Mouse (Mus musculus): ENCODE results near the gene Lbx2. TPM values are rescaled to one million over a fixed set of nuclear protein-coding genes. Genes with fewer than 3 reads are reported as not detected.

Lbx2 gene
- total RNA-seq, 2 experiments from 2014 or later = not detected

DNA sequence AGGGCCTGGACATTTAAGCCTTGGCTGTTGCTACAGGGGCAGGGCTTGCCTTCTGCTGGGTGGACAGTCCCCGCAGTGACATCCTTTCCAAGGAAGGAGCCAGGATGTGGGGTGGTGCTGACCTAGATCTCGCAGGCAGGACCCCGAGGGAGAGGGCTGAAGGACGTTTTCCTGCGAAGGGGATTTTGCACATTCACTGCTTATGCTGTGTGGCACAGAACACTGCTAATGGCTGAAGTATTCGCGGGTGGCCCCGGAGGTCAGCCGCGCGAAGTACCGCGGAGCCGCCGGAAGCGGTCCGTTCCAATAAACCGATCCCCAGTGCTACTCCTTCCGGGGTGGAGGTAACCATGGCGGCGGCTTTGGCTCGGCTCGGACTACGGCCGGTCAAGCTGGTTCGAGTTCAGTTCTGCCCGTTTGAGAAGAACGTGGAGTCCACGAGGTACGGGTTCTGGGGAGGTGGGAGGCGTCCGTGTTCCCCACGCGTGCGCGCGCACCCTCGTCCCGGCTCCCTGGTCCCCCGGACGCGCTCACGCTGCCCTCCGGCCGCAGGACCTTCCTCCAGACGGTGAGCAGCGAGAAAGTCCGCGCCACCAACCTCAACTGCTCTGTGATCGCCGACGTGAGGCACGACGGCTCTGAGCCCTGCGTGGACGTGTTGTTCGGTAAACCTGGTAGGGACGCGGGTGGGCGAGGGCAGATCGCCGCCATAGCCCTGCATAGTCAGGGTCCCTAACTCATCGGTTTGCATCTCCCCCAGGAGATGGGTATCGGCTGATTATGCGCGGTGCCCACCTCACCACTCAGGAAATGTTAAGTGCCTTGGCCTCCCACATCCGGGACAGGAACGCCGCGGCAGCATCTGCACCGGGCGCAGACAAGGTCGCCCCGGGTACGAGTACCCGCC lies 22.8 kb downstream of the Lbx2 start, which contains the start of gene Mrpl53:
Mrpl53 (plus strand) TSS at position 279 of the 907 bp plus-strand sequence.
- peak; percentile 91 for ATAC-seq (ENCODE audit: poor library complexity, severe bottlenecking)

DNA sequence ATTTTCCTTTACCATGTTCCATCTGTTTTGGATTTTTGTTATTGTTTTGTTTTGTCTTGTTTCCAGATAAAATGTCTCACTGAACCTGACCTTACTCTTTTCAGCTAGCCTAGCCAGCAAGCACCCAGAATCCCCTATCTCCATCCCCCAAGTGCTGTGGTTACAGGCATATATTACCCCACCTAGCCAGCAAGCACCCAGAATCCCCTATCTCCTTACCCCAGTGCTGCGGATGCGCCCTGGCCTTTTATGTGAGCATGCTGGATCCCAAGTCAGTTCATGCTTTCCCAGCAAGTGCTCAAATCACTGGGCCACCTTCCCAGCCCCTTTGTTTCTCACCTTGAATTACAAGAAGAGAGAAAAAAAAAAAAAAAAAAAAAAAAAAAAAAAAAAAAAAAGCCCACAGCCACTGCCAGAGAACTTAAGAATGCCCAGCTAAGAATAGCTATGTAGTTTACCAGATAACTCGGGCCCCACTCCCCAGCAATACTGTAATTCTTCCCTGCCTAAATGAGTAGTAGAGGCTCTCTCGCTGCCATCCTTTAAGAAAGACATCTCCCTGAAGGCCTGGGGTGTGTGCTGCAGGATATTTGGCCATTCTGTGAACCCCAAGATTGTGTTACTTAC lies 25.5 kb downstream of the Lbx2 start:
- no peak for ATAC-seq (ENCODE audit: poor library complexity, severe bottlenecking)

DNA sequence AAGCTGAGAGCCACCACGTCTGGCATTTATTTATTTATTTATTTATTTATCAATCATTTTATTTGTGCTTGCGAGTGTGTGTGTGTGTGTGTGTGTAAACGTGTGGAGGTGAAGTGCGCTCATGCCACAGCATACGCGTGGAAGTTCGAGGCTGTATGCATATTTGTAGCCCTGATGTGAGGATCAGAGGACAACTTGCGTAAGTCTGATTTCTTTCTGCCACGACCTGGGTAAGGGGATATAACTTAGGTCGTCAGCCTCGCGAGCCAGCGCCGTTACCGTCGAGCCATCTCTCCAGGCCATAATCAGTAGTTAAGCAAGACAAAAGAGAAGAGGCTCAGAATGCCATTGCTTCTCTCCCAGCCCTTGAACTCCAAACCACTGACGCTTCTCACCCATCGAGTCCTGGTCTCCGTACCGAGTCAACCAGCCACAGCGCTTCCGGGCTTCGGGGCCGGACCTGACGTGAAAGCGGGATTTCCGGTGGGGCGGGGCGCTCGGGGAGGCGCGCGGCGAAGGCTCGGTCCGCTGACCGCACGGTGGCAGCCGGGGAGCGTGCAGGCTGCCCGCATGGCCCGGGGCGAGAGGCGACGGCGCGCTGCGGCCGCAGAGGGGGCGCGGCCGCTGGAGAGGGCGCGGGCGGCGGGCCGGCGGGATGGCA lies 29.0 kb downstream of the Lbx2 start, which contains the start of gene Mogs:
Mogs (plus strand) TSS at position 486 of the 661 bp plus-strand sequence.
- peak; percentile 98 for ATAC-seq (ENCODE audit: poor library complexity, severe bottlenecking)

DNA sequence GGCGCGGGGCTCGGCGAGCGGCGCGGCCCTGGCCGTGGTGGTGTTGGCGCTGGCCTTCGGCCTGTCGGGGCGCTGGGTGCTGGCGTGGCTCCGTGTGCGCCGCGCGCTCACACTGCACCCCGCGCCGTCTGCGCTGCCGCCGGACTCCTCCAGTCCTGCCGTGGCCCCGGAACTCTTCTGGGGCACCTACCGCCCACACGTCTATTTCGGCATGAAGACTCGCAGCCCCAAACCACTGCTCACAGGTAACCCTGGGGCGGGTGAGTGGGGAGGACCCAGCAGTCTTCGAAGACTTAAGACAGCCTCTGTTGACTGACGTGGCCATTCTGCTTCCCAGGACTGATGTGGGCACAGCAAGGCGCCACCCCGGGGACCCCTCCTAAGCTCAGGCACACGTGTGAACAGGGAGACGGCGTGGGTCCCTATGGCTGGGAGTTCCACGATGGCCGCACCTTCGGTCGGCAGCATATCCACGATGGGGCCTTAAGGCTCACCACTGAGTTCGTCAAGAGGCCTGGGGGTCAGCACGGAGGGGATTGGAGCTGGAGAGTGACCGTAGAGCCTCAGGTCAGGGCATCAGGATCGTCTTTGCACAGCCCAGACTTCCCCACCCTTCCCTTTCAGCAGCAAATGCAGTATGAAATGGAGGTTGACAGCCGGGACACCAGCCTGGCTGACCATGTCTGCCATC lies 29.7 kb downstream of the Lbx2 start:
- ATAC-seq (ENCODE audit: poor library complexity, severe bottlenecking) = peak; percentile 21

DNA sequence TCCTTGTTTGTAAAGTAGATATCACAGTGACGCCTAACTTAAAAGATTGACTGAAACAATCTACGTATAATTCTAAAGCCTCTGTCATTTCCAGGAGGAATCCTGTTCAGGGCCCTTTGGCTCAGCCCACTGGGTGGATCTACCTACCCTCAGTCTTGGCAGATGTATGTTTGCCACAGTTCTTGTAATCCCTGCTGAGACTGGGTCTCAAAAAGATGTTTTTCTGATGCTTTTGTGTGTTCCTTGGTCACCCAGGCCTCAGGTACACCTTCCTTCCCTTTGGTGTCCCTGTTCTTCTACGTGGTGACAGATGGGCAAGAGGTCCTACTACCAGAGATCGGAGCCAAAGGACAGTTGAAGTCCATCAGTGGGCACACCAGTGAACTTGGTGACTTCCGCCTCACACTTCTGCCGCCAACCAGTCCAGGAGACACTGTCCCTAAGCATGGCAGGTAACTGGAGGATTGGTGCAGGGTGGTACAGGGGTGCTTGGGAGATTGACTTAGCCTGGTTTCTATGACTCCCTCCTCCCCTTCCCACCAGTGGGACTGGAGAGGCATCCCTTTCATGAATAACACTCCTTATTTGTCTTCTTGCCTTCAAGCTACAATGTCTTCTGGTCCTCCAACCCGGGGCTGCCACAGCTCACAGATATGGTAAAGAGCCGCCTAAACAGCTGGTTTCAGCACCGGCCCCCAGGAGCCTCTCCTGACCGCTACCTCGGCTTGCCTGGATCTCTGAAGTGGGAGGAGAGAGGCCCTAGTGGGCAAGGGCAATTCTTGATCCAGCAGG lies 30.4 kb downstream of the Lbx2 start:
- no peak for ATAC-seq (ENCODE audit: poor library complexity, severe bottlenecking)

DNA sequence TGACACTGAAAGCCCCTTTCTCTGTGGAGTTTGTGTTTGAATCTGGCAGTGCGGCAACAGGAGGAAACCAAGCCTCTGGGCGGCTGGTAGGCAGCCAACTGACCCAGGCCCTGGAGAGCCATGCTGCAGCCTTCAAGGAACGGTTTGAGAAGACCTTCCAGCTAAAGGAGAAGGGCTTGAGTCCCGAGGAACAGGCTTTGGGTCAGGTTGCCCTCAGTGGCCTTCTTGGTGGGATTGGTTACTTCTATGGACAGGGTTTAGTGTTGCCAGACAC lies 30.9 kb downstream of the Lbx2 start:
- ATAC-seq (ENCODE audit: poor library complexity, severe bottlenecking) = no peak

DNA sequence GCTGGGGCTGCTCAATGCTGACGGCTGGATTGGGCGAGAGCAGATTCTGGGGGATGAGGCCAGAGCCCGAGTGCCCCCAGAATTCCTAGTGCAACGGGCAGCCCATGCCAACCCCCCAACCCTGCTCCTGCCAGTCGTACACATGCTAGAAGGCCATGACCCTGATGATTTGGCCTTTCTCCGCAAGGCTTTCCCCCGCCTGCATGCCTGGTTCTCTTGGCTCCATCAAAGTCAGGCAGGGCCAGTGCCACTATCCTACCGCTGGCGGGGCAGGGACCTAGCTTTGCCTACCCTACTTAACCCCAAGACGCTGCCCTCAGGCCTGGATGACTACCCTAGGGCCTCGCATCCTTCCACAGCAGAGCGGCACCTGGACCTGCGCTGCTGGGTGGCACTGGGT lies 31.4 kb downstream of the Lbx2 start:
- no peak for ATAC-seq (ENCODE audit: poor library complexity, severe bottlenecking)

DNA sequence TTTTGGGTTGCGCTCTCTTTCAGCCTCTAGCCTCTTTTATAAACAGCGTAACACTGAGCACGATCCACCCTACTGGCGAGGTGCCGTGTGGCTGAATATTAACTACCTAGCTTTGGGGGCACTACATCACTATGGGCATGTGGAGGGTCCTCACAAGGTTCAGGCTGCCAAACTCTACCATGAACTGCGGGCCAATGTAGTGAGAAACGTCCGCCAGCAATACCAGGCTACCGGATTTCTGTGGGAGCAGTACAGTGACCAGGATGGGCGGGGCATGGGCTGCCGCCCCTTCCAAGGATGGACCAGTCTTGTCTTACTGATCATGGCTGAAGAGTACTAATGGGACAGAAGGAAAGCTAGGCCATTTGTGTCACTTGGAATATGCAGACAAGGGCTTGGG lies 32.2 kb downstream of the Lbx2 start:
- ATAC-seq (ENCODE audit: poor library complexity, severe bottlenecking) = no peak

DNA sequence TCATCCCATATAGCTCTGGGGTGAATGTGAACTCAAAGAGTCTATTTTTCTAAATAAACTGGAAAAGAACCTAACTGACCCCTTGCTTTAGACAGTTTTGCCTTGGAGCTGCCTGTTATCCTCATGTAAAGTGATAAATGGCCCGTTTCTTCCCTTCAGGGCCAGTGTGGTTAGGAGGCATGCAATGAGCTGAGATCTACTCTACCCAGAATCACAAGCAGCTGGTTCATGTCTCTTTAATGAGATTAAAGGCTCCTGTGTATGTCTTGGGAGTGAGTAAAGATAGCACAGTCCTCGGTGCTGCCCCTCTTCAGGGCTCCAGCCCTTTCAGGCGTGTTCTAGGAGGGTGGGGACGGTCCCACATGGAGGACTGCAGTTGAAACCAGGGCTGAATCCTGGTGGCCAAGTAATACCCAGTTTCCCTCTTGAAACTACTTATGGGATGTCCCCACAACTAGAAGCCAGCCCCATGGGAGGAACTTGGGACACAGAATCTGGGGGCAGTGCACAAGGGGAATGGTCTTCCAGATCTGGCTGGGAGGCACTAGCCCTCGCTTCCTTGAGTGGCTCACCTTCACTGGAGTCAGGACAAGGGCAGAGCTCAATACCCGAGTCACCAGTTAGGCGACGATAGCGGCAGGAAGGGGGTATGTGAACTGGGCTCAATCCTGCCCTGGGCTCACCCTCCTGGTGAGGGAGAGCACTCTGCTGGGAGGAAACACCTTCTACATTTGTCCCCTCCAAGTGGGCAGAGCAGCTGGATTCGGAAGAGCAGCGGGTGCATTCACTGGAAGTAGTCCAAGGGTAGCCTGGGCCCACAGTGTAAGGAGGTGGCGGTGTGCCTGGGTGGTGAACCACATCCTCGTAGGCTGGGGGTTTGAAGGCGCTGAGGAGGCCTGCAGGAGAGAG lies 32.9 kb downstream of the Lbx2 start:
- ATAC-seq (ENCODE audit: poor library complexity, severe bottlenecking) = no peak

DNA sequence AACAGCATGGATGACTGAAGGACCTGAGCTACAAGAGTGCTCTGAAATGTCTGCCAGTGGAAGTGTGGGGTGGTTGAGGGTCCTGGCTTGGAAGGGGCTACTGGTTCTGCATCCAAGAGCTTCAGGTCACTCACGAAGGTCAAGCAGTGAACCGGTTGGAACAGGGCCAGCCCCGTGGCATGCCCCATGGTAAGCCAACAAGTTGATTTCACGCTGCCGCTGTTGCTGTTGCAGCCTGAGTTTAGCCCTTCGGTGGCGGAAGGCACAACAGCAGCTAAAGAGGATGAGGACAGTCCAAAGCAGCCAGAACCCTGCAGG lies 33.5 kb downstream of the Lbx2 start:
- no peak for ATAC-seq (ENCODE audit: poor library complexity, severe bottlenecking)

DNA sequence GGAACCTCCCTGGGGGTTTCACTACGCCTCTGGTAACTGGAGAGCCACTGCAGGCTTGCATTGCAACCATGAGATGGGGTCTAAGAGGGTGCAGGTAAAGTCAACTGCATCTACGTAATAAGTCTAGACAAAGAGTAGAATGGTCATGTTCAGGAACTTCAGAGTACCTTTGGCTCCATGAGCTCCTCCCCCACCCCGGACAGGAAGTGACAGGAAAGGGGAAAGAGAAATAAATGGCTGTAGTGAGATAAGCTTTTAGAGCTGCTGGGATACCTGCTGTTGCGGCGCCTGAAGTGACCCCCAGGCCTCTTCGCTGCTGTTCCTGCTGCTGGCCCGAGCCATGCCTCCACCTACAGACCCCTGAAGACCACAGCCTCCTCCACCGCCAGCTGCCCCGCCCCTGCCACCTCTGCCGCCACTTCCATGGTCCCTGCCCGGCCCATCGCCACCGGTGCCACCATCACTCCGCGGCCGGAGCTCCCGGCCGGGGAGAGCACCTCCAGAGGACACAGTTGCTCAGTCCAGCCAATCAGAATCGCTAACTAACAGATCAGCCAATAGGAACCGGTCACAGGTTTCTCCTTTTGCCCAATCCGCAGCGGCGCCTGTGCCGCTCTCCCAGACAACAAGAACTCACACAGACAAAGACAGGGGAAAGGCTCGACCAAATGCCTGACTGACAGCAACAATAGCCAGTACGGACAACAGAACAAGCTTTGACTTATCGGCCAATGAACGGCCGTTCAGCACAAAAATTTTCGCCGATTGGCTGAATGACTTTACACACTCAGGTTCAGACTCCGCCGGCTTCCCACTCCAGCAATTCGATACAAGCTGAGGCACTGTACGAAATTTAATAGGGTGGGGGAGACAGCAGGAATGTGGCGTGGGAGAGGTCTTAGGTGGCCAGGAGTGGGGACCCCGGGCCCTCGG lies 35.0 kb downstream of the Lbx2 start, which contains the start of gene Wbp1:
Wbp1 (minus strand) TSS at position 630 of the 933 bp plus-strand sequence.
- peak; percentile 88 for ATAC-seq (ENCODE audit: poor library complexity, severe bottlenecking)

DNA sequence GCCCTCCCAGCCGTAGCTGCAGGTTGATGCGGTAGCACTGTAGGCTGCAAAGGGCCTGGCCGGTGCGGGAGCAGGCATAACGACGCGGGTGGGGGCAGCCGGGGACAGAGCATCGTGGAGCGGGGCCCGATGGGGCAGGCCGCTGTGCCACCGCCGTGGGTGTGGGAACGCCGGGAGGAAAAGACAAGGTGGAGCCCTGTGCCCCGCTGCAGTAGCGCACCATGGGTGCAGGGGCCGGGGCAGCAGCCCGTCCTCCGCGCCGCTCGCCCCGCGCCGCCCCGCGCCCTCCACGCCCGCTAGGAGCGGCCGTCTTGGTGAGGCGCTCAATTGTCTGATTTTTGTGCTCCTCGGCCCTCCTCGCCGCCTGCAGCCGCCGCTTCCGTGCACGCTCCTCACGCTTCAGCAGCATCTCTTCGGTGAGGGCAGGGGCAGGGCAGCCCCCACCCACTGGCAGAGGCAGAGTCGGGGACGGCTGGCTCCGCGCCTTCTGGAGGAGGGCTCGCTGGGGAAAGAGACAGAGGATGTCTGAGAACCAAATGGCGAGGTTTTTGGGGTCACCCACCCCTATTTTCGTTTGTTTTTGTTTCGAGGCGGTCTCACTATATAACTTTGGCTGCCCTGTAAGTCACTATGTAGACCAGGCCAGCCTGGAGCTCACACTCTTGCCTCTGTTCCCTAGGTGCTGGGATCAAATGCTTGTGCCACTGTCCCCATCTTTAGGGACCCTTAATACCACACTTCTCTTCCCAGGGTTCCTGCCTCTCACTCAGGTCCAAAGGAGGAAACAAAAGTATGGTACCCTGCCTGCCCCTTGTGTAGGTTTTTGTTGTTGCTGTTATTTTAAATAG lies 35.9 kb downstream of the Lbx2 start:
- peak; percentile 30 for ATAC-seq (ENCODE audit: poor library complexity, severe bottlenecking)

DNA sequence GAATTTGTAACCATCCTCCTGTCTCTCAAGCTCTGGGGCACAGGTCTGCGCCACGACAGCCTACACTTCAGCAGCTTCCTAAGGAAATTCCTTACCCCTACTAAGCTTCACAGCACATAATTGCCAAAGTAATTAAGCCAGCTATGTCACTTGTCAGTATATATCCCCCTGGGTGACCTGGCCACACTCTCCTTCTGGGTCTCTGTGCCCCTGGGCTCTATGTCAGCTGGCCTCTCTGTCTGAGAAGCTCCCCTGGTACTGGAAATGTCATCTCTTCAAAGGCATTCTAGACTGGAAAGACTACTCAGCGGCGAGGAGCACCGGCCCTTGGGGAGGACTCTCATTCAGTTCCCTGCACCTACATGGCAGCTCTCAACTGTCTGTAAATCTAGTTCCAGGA lies 36.8 kb downstream of the Lbx2 start:
- no peak for ATAC-seq (ENCODE audit: poor library complexity, severe bottlenecking)

DNA sequence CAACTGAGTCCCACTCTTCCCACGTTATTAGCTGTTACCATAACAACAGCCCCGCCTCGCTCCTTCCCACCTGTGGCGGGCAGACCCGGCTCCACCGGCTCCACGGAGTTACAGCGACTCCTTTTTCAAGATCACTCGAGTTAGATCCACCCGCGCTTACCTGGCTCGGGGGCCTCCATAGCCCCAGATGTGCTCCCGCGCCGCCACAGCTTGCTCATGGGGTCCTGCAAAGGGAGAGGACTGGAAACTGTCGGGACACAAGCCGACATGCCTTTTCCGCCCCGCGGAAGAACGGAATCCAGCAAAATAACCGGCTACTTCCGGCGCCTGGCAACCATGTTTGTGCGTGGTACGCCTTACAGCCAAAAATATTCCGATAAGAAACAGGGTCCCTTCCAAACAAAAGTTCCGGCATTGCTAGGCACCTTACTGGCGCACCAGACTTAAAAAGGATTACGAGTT lies 38.7 kb downstream of the Lbx2 start:
- peak; percentile 59 for ATAC-seq (ENCODE audit: poor library complexity, severe bottlenecking)

DNA sequence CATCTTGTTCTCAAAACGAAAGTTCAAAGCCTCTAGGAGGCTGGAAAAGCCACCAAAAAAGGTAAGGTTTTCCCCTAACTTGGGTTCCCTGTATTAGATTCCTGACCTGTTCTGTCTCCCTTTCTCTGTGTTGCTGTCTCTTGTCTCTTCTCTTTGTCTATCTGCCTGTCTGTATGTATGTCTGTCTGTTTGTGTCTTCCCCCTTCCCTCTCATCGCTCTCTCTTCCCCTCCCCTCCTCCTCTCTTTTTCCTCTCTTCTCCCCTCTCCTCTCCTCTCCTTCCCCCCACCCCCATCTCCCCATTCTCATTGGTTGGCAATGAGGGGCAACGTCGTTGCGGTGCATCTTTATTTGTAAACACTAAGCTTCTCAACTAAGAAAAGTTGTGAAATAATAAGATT lies 39.2 kb downstream of the Lbx2 start, which contains the start of gene Ino80b:
Ino80b (minus strand) TSS at position 101 of the 400 bp plus-strand sequence.
- ATAC-seq (ENCODE audit: poor library complexity, severe bottlenecking) = no peak

DNA sequence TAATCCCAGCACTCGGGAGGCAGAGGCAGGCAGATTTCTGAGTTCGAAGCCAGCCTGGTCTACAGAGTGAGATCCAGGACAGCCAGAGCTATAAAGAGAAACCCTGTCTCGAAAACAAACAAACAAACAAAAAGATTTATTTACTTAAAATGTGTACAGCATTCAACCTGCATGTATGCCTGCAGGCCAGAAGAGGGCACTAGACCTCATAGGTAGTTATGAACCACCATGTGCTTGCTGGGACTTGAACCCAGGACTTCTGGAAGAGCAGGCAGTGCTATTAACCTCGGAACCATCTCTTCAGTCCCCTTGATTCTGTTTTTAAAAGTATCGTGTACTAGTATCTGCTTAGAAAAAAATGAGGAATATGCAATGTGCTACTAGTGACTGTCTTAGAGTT lies 41.3 kb downstream of the Lbx2 start:
- no peak for ATAC-seq (ENCODE audit: poor library complexity, severe bottlenecking)

DNA sequence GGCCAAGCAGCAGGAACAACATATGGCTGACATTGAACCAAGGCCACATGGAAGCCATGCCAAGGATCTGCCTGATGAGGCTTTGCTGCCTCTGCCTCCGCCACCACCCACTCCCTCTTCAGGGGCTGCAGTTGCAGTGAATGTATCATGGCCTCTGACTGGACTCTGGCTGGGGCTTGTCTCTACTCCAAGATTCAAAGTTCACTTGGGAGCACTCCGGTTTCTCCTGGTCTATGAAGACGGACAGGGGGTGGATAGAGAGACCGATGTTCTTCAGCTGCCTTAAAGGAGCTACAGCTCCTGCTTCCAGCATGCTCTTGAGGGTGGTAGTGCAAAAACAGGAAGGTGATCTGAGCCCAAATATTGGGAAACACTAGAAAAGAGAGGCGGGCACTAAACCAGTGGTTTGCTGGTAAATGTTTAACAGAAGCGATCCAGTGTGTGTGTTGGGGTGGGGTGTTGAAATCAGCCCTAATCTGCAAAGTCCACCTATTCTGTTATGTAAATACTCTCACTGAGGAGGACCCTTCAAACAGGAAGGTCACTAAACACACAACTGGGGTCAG lies 45.4 kb downstream of the Lbx2 start:
- ATAC-seq (ENCODE audit: poor library complexity, severe bottlenecking) = peak; percentile 93
